Mouse (Mus musculus): ENCODE results near the gene Haghl. TPM values are rescaled to one million over a fixed set of nuclear protein-coding genes. Genes with fewer than 3 reads are reported as not detected.
A peak's percentile ranks its signal among the peaks of the same experiment; 100 is the strongest.
"Not testable (repeated sequence)": the region's sequence is repeated elsewhere in the genome, so short reads cannot be mapped to it uniquely, and the experiment has no call there.

Gene Haghl
- polyA plus RNA-seq, 1 experiment from 2014 or later: 108 TPM

DNA sequence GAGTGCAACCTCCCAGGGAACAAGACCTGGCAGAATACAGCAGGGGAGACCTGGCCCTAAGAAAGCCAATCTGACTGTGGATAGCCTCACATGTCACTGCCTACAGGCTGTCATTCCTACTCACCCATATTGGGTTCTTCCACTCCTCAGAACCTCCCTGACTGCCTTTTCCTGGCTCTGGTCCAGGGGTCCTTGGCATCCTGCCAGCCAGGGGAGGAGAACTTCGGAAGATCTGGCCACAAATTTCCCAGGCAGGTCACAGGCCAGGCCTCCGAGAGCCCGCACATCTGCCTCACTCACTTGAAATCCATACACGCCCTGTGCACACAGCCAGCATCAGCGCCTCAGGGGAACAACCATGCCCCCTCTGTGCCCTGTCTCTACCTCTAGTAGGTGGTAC is 34.0 kb downstream of the Haghl start:
- Histone ChIP-seq H3K9me3 (replicated peaks) (no peaks in the 10 kb centered on the region), H3K4me2 (no peak overlapping the region), H3K4me1 (peaks cover 7% of the 10 kb centered on the region), H3K27me3 (peaks cover 5% of the 10 kb centered on the region; the same call in 1 of the 2 replicates), H3K4me3 (no peak overlapping the region), H3K27ac (no peak overlapping the region), H3K9ac (0 out of 2 replicates have a peak overlapping the region, but pooled peaks have one; percentile 13), H3K36me3 (ENCODE audit: poor library complexity, severe bottlenecking) (no peaks in the 10 kb centered on the region)
- ATAC-seq: no peak
- 51% methylated on average over 5 of the region's 5 CpGs for WGBS

DNA sequence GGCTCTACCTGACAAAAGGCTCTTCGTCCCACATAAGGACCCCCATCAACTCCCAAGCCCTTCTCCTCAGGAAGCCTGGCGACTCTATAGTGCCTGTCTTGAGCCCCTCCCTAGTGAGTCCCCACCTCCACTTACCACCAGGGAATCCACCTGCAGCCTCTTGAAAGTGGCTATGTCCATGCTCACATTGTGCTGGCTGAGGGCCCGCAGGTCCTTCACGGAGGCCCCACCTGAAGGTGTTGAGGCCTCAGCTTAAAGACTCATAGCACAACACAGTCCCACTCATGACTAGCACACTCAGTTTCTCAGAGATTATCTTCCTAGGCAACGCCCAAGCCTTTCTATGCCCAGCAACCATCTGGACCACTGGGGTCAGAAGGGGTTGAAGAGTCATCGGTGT is 36.2 kb downstream of the Haghl start:
- Histone ChIP-seq H3K4me3 (no peak overlapping the region), H3K4me1 (peaks cover 7% of the 10 kb centered on the region), H3K36me3 (ENCODE audit: poor library complexity, severe bottlenecking) (no peaks in the 10 kb centered on the region), H3K9ac (no peak overlapping the region), H3K27me3 (peaks cover 5% of the 10 kb centered on the region; the same call in 1 of the 2 replicates), H3K4me2 (no peak overlapping the region), H3K27ac (no peak overlapping the region), H3K9me3 (replicated peaks) (no peaks in the 10 kb centered on the region)
- WGBS: 85% methylated on average over 6 of the region's 6 CpGs
- ATAC-seq: no peak

DNA sequence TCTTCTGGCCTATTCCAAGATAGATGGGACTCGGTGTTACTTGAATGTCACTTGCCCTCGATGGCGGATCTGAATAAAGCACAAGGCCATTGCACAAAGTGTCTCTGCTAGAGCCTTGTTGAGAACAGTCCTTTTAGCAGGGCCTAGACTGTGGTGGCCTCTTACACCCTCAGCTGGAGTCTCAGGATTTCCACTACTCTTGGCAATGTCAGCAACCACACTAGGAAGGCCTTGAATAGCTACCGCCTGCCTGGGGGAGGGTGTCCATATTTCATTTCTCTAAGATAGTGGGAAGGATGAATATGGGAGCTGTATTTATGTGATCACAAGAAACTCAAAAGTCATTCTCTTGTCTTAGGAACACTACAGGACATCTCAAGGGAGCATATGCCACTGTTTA is 37.2 kb downstream of the Haghl start:
- no peaks in the 10 kb centered on the region for H3K36me3 ChIP-seq (ENCODE audit: poor library complexity, severe bottlenecking)
- 95% methylated on average over 4 of the region's 4 CpGs for WGBS
- H3K27ac ChIP-seq: no peak overlapping the region
- H3K27me3 ChIP-seq: peaks cover 5% of the 10 kb centered on the region; the same call in 1 of the 2 replicates
- ATAC-seq: no peak
- no peaks in the 10 kb centered on the region for H3K9me3 ChIP-seq (replicated peaks)
- H3K4me3 ChIP-seq: no peak overlapping the region
- no peak overlapping the region for H3K4me2 ChIP-seq
- peaks cover 7% of the 10 kb centered on the region for H3K4me1 ChIP-seq
- no peak overlapping the region for H3K9ac ChIP-seq

DNA sequence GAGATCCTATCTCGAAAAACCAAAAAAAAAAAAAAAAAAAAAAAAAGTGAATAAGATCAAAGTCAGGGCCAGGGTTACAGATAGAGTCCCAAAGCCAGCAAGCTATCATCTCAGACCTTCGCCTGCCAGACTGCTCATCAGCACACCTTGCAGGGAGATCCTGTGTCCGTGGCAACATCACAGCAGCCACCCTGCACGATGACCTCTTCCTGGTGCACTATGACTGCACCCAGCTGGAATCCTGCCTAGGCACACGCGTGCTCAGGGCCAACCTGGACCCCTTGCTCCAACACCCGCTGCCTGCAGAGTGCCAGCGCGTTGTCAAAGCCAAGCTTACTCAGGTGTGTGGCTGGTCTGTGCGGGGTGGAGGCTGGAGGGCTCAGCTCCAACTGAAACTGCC is 41.2 kb downstream of the Haghl start:
- Histone ChIP-seq H3K4me2 (no peak overlapping the region), H3K4me3 (no peak overlapping the region), H3K9ac (no peak overlapping the region), H3K9me3 (replicated peaks) (no peaks in the 10 kb centered on the region), H3K4me1 (no peaks in the 10 kb centered on the region), H3K27ac (no peak overlapping the region), H3K36me3 (ENCODE audit: poor library complexity, severe bottlenecking) (no peaks in the 10 kb centered on the region), H3K27me3 (peaks cover 5% of the 10 kb centered on the region; the same call in 1 of the 2 replicates)
- no peak for ATAC-seq
- WGBS: 87% methylated on average over 10 of the region's 10 CpGs

DNA sequence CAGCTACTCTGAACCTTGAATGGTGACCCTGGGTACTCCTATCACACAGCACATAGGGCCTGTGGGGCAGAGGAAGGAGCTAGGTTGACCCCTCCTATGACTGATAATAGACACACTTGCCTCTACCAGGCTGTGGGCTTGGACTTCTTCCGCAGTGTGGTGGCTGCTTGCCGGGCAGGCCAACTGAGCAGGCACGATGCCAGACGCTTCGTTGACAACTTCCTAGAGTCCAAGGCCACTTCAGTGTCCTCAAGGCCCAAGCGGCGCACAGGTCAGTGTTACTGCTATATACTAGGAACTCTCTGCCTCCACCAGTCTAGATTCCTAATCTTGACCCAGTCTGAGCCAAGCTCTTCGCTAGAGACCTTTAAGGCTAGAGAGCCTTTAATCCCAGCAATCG is 41.6 kb downstream of the Haghl start:
- H3K36me3 ChIP-seq (ENCODE audit: poor library complexity, severe bottlenecking): no peaks in the 10 kb centered on the region
- no peak overlapping the region for H3K4me2 ChIP-seq
- H3K4me3 ChIP-seq: no peak overlapping the region
- H3K27me3 ChIP-seq: peaks cover under 1% of the 10 kb centered on the region; the same call in 1 of the 2 replicates
- WGBS: 93% methylated on average over 9 of the region's 9 CpGs
- H3K27ac ChIP-seq: no peak overlapping the region
- ATAC-seq: no peak
- no peaks in the 10 kb centered on the region for H3K4me1 ChIP-seq
- no peak overlapping the region for H3K9ac ChIP-seq
- H3K9me3 ChIP-seq (replicated peaks): no peaks in the 10 kb centered on the region

DNA sequence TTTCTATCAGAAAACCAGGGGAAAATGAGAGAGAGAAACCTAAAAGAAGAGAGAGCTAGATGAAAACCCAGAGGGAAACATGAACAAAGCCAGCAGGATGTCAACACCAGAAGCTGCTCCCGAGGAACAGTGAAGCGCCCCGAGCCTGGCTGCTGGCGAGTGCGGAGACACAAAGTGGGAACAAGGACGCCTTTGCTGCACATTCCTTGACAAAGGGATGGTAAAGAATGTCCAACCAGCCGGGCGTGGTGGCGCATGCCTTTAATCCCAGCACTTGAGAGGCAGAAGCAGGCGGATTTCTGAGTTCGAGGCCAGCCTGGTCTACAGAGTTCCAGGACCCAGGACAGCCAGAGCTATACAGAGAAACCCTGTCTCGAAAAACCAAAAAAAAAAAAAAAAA is 44.0 kb downstream of the Haghl start:
- H3K4me1 ChIP-seq; H3K27ac ChIP-seq; H3K4me2 ChIP-seq; ATAC-seq; H3K27me3 ChIP-seq; H3K9me3 ChIP-seq (replicated peaks); H3K9ac ChIP-seq; H3K36me3 ChIP-seq (ENCODE audit: poor library complexity, severe bottlenecking); H3K4me3 ChIP-seq: not testable (repeated sequence)
- 70% methylated on average over 12 of the region's 12 CpGs for WGBS

DNA sequence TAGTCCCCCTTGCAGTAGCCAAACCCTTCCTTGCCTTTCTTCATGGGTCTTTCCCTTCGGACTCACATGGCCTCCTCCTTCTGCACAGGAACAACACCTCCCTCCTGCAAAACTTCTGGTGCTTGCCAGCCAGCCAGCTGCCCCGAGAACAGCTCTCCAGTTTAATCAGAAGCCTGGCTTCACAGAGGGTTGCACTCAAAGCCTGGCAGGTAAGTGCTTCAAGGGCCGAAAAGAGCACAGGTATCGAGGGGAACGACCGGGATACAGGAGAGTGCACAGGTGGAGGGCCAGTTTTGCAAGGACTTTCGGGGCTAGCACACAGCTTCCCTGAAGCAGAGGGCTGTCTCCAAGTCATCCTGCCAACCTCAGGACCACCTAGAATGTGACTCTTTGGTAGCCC is 46.6 kb downstream of the Haghl start:
- 86% methylated on average over 7 of the region's 7 CpGs for WGBS
- no peak for ATAC-seq
- Histone ChIP-seq H3K27me3 (no peaks in the 10 kb centered on the region), H3K9ac (no peak overlapping the region), H3K36me3 (ENCODE audit: poor library complexity, severe bottlenecking) (no peaks in the 10 kb centered on the region), H3K4me1 (no peaks in the 10 kb centered on the region), H3K4me2 (no peak overlapping the region), H3K4me3 (no peak overlapping the region), H3K27ac (no peak overlapping the region), H3K9me3 (replicated peaks) (no peaks in the 10 kb centered on the region)

DNA sequence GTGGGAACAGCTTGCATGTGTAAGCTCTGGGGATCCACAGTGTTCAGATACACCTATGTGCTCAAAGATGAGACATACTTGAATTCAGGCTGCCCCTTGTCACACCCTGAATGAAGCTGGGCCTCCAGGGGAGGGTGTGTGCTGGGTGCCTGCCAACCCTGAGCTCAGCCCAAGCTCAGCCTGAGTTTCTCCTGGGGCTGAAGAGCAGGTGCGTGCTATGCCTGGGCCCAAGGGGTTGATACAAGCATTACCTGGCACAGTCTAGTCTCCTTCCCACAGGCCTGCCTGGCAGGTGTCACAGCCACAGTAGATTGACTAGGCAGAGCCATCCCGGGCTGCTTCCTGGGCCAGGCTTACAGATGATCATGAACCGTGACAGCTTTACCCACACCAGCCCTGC is 49.7 kb downstream of the Haghl start, which contains the start of gene Mslnl:
TSS of gene Mslnl (plus strand) at position 298 of the 400 bp plus-strand sequence.
- H3K36me3 ChIP-seq (ENCODE audit: poor library complexity, severe bottlenecking): peaks cover 4% of the 10 kb centered on the region
- H3K4me3 ChIP-seq: no peak within 1 kb of the TSS
- no peak within 1 kb of the TSS for H3K27ac ChIP-seq
- H3K27me3 ChIP-seq: no peaks in the 10 kb centered on the region
- H3K4me2 ChIP-seq: no peak within 1 kb of the TSS
- H3K9me3 ChIP-seq (replicated peaks): no peaks in the 10 kb centered on the region
- H3K9ac ChIP-seq: no peak within 1 kb of the TSS
- 83% methylated on average over 3 of the region's 3 CpGs for WGBS
- H3K4me1 ChIP-seq: no peaks in the 10 kb centered on the region
- ATAC-seq: no peak

DNA sequence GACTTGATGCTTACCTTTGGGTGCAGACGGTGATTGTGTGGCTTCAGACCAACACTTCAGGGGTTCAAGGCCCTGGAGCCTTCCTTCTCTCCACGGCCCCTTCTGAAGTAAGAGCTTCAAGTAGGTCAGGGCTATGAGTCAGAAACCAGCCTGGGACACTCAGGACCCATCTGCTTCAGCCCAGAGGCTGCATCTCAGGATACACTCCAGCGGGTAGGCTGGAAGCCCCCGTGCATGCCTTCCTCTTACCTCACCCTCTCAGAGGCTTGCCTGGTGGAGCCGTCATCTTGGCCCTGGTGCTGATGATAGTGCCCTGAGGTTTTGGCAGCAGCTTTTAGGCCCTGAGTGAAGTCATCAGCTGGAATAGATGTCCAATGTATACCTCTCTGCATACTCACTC is 50.2 kb downstream of the Haghl start:
- Histone ChIP-seq H3K36me3 (ENCODE audit: poor library complexity, severe bottlenecking) (peaks cover 9% of the 10 kb centered on the region), H3K9ac (no peak overlapping the region), H3K4me3 (no peak overlapping the region), H3K4me2 (no peak overlapping the region), H3K27me3 (no peaks in the 10 kb centered on the region), H3K4me1 (no peaks in the 10 kb centered on the region), H3K27ac (no peak overlapping the region), H3K9me3 (replicated peaks) (no peaks in the 10 kb centered on the region)
- WGBS: 86% methylated on average over 5 of the region's 5 CpGs
- ATAC-seq: no peak

DNA sequence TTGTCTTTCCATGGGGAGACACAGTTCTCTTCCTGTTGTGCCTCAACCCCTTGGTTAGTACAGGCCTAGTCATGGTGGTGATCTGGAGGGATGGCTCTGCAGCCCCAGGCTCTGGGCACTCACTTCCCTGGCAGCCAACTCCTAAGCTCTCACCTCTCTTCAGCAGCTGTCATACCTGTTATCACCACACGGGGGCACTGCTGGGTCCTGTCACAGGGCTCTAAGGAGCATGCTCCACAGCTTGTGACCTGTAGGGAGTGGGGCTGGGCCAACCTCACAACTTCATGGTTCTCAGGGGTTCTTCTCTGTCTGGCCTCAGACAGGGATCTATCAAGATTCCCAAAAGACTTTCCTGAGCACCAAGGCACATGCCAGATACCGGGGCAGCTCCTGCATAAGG is 53.4 kb downstream of the Haghl start:
- no peak for ATAC-seq
- Histone ChIP-seq H3K4me3 (no peak overlapping the region), H3K4me2 (no peak overlapping the region), H3K4me1 (peaks cover 13% of the 10 kb centered on the region), H3K9ac (no peak overlapping the region), H3K27ac (no peak overlapping the region), H3K36me3 (ENCODE audit: poor library complexity, severe bottlenecking) (peaks cover 21% of the 10 kb centered on the region), H3K27me3 (no peaks in the 10 kb centered on the region), H3K9me3 (replicated peaks) (no peaks in the 10 kb centered on the region)
- WGBS: 25% methylated on average over 2 of the region's 2 CpGs

Small RNA genes lying within 50 kb of the gene (microRNA-seq; reads per million reads assigned to microRNA genes)
- not detected for gene Gm25083
- not detected for gene Mir3082
- gene Mir6966: not detected

Other genes starting within 250 kb of the Haghl start
- gene Sox8, start 215.0 kb downstream of the Haghl start, polyA plus RNA-seq (2015; fragmentation: Nextera tagmentation; extraction: Ambion mirVana): 15.3 and 17.5 TPM in 2 replicates
- 19.7 and 20.9 TPM in 2 replicates for gene Lmf1, start 206.6 kb downstream of the Haghl start, polyA plus RNA-seq (2015; fragmentation: Nextera tagmentation; extraction: Ambion mirVana)
- gene Gng13, start 68.5 kb downstream of the Haghl start, polyA plus RNA-seq (2015; fragmentation: Nextera tagmentation; extraction: Ambion mirVana): 0.61 TPM in 1 of 2 replicates, not detected in the other
- gene Chtf18, start 58.3 kb downstream of the Haghl start, polyA plus RNA-seq (2015; fragmentation: Nextera tagmentation; extraction: Ambion mirVana): 24.6 and 30.1 TPM in 2 replicates
- 22.3 and 24.7 TPM in 2 replicates for gene Rpusd1, start 58.0 kb downstream of the Haghl start, polyA plus RNA-seq (2015; fragmentation: Nextera tagmentation; extraction: Ambion mirVana)
- not detected in 2 replicates for gene Mslnl, start 49.6 kb downstream of the Haghl start, polyA plus RNA-seq (2015; fragmentation: Nextera tagmentation; extraction: Ambion mirVana)
- 0.18 TPM in 1 of 2 replicates, not detected in the other for gene Msln, start 31.3 kb downstream of the Haghl start, polyA plus RNA-seq (2015; fragmentation: Nextera tagmentation; extraction: Ambion mirVana)
- gene Narfl, start 11.9 kb downstream of the Haghl start, polyA plus RNA-seq (2015; fragmentation: Nextera tagmentation; extraction: Ambion mirVana): 26.4 and 27.3 TPM in 2 replicates
- gene Ccdc78, start 907 bp upstream of the Haghl start, polyA plus RNA-seq (2015; fragmentation: Nextera tagmentation; extraction: Ambion mirVana): 0.21 and 0.23 TPM in 2 replicates
- 75.5 and 84.8 TPM in 2 replicates for gene Fam173a, start 7.2 kb upstream of the Haghl start, polyA plus RNA-seq (2015; fragmentation: Nextera tagmentation; extraction: Ambion mirVana)
- gene AC134908.4, start 10.0 kb upstream of the Haghl start, polyA plus RNA-seq (2015; fragmentation: Nextera tagmentation; extraction: Ambion mirVana): 1.8 TPM in 1 of 2 replicates, not detected in the other
- gene Metrn, start 11.5 kb upstream of the Haghl start, polyA plus RNA-seq (2015; fragmentation: Nextera tagmentation; extraction: Ambion mirVana): 43.7 and 53.7 TPM in 2 replicates
- gene Fbxl16, start 23.4 kb upstream of the Haghl start, polyA plus RNA-seq (2015; fragmentation: Nextera tagmentation; extraction: Ambion mirVana): 22.7 and 25.2 TPM in 2 replicates
- 27.7 and 30.0 TPM in 2 replicates for gene Wdr24, start 38.0 kb upstream of the Haghl start, polyA plus RNA-seq (2015; fragmentation: Nextera tagmentation; extraction: Ambion mirVana)
- 64.6 and 69.8 TPM in 2 replicates for gene Jmjd8, start 43.2 kb upstream of the Haghl start, polyA plus RNA-seq (2015; fragmentation: Nextera tagmentation; extraction: Ambion mirVana)
- gene Stub1, start 47.7 kb upstream of the Haghl start, polyA plus RNA-seq (2015; fragmentation: Nextera tagmentation; extraction: Ambion mirVana): 303 and 330 TPM in 2 replicates
- 9.7 and 11.2 TPM in 2 replicates for gene Rhbdl1, start 51.6 kb upstream of the Haghl start, polyA plus RNA-seq (2015; fragmentation: Nextera tagmentation; extraction: Ambion mirVana)
- 5.9 and 7.1 TPM in 2 replicates for gene Gm20683, start 56.1 kb upstream of the Haghl start, polyA plus RNA-seq (2015; fragmentation: Nextera tagmentation; extraction: Ambion mirVana)
- 16.2 and 17.6 TPM in 2 replicates for gene Rhot2, start 59.2 kb upstream of the Haghl start, polyA plus RNA-seq (2015; fragmentation: Nextera tagmentation; extraction: Ambion mirVana)
- 24.9 and 28.5 TPM in 2 replicates for gene Wdr90, start 75.8 kb upstream of the Haghl start, polyA plus RNA-seq (2015; fragmentation: Nextera tagmentation; extraction: Ambion mirVana)
- 12.9 and 13.6 TPM in 2 replicates for gene Mcrip2, start 83.1 kb upstream of the Haghl start, polyA plus RNA-seq (2015; fragmentation: Nextera tagmentation; extraction: Ambion mirVana)
- gene Mettl26, start 89.4 kb upstream of the Haghl start, polyA plus RNA-seq (2015; fragmentation: Nextera tagmentation; extraction: Ambion mirVana): 62.5 and 67.1 TPM in 2 replicates
- gene Wfikkn1, start 95.2 kb upstream of the Haghl start, polyA plus RNA-seq (2015; fragmentation: Nextera tagmentation; extraction: Ambion mirVana): 0.76 and 0.77 TPM in 2 replicates
- gene Rab40c, start 134.1 kb upstream of the Haghl start, polyA plus RNA-seq (2015; fragmentation: Nextera tagmentation; extraction: Ambion mirVana): 39.5 and 45.9 TPM in 2 replicates
- gene Pigq, start 159.3 kb upstream of the Haghl start, polyA plus RNA-seq (2015; fragmentation: Nextera tagmentation; extraction: Ambion mirVana): 45.0 and 54.5 TPM in 2 replicates
- gene Nhlrc4, start 159.3 kb upstream of the Haghl start, polyA plus RNA-seq (2015; fragmentation: Nextera tagmentation; extraction: Ambion mirVana): not detected in 2 replicates
- gene A930017K11Rik, start 166.9 kb upstream of the Haghl start, polyA plus RNA-seq (2015; fragmentation: Nextera tagmentation; extraction: Ambion mirVana): not detected in 2 replicates
- gene Capn15, start 200.1 kb upstream of the Haghl start, polyA plus RNA-seq (2015; fragmentation: Nextera tagmentation; extraction: Ambion mirVana): 16.6 and 17.1 TPM in 2 replicates